Mouse (Mus musculus) forebrain, embryonic 11.5 days (tissue): ENCODE data around the gene 4930518I15Rik. TPM values are rescaled to one million over a fixed set of nuclear protein-coding genes. Genes with fewer than 3 reads are reported as not detected.

ENCODE experiments used
- ATAC-seq: fragments of 200-750 bp; cut with Nextera tagmentation; replicated peaks from 2 replicates; pipeline ENCODE4 v1.8.0; 2017; ENCODE audit warnings: moderate TSS enrichment; ENCODE audit not compliant: low FRiP score
- DNase-seq: peaks from one replicate; pipeline ENCODE4 v3.0.0-alpha.2; 2017; ENCODE audit warnings: low spot score
- H3K27ac ChIP-seq: fragments of 300-500 bp; sonication (generic); 2 replicates; pipeline ENCODE4 v1.5.1; 2014; ENCODE audit warnings: low read depth, low read length
- H3K27me3 ChIP-seq: fragments of 300-500 bp; sonication (generic); 2 replicates; pipeline ENCODE4 v1.6.1; 2014; ENCODE audit warnings: mild to moderate bottlenecking, low read length, mixed read lengths; ENCODE audit not compliant: control insufficient read depth, insufficient read depth
- H3K36me3 ChIP-seq: fragments of 300-500 bp; sonication (generic); 2 replicates; pipeline ENCODE4 v1.6.1; 2014; ENCODE audit warnings: mild to moderate bottlenecking, low read length, moderate library complexity, mixed read lengths; ENCODE audit not compliant: control insufficient read depth, insufficient read depth
- H3K4me1 ChIP-seq: fragments of 300-500 bp; sonication (generic); replicated peaks from 2 replicates; pipeline ENCODE4 v1.6.1; 2014; ENCODE audit warnings: low read length, mixed read lengths; ENCODE audit not compliant: control insufficient read depth, insufficient read depth
- H3K4me2 ChIP-seq: fragments of 300-500 bp; sonication (generic); 2 replicates; pipeline ENCODE4 v1.6.1; 2014; ENCODE audit warnings: low read depth, mild to moderate bottlenecking, low read length, moderate library complexity, mixed read lengths; ENCODE audit not compliant: severe bottlenecking
- H3K4me3 ChIP-seq: fragments of 300-500 bp; sonication (generic); 2 replicates; pipeline ENCODE4 v1.5.1; 2014; ENCODE audit warnings: low read depth, low read length
- H3K9ac ChIP-seq: fragments of 300-500 bp; sonication (generic); 2 replicates; pipeline ENCODE4 v1.6.1; 2014; ENCODE audit warnings: low read length
- H3K9me3 ChIP-seq: fragments of 300-500 bp; sonication (generic); 2 replicates; pipeline ENCODE4 v1.6.1; 2016; ENCODE audit warnings: low read length, mixed read lengths; ENCODE audit not compliant: control insufficient read depth
- WGBS: fragments of 180-500 bp; shearing (Covaris S2); extraction: QIAGEN DNeasy Blood & Tissue Kit; methylation state at CpG from one replicate; pipeline ENCODE4 v1.1.7; 2014; 5-methylcytosine and 5-hydroxymethylcytosine counted together
- polyA plus RNA-seq: library from polyadenylated mRNA; unstranded; fragments of >200 nt; fragmentation: Nextera tagmentation; extraction: Ambion mirVana; gene quantifications from 2 replicates; pipeline ENCODE4 v1.2.1, GENCODE M21; 2014

Gene 4930518I15Rik
- polyA plus RNA-seq, 1 experiment from 2014 or later, result 10.0 TPM

- ATAC-seq, result no peak
- Histone ChIP-seq H3K36me3 (no peaks in the 10 kb centered on the region), H3K4me1 (no peaks in the 10 kb centered on the region), H3K4me3 (no peak overlapping the region), H3K4me2 (no peak overlapping the region), H3K9me3 (no peaks in the 10 kb centered on the region), H3K27ac (no peak overlapping the region), H3K27me3 (no peaks in the 10 kb centered on the region), H3K9ac (no peak overlapping the region)
- no peak for DNase-seq
- 87% methylated on average over 9 of the region's 9 CpGs for WGBS
Measured at GRCm38 (mm10) chr2:156897034-156897433, 39.3 kb upstream of the 4930518I15Rik start.

GRCm38 (mm10) chr2:156896384-156896914 lies 38.7 kb upstream of the 4930518I15Rik start:
- ATAC-seq (no peak), DNase-seq (no peak)
- H3K9me3 ChIP-seq, result no peaks in the 10 kb centered on the region
- H3K36me3 ChIP-seq, result no peaks in the 10 kb centered on the region
- H3K9ac ChIP-seq, result no peak overlapping the region
- no peaks in the 10 kb centered on the region for H3K4me1 ChIP-seq
- no peak overlapping the region for H3K4me3 ChIP-seq
- no peaks in the 10 kb centered on the region for H3K27me3 ChIP-seq
- no peak overlapping the region for H3K4me2 ChIP-seq
- 83% methylated on average over 9 of the region's 9 CpGs for WGBS
- no peak overlapping the region for H3K27ac ChIP-seq

GRCm38 (mm10) chr2:156894496-156895265 lies 36.9 kb upstream of the 4930518I15Rik start:
- no peaks in the 10 kb centered on the region for H3K4me1 ChIP-seq
- H3K36me3 ChIP-seq, result no peaks in the 10 kb centered on the region
- no peak overlapping the region for H3K4me2 ChIP-seq
- H3K27me3 ChIP-seq, result no peaks in the 10 kb centered on the region
- H3K27ac ChIP-seq, result no peak overlapping the region
- no peak overlapping the region for H3K9ac ChIP-seq
- DNase-seq (no peak), ATAC-seq (no peak)
- no peak overlapping the region for H3K4me3 ChIP-seq
- 86% methylated on average over 15 of the region's 15 CpGs for WGBS
- no peaks in the 10 kb centered on the region for H3K9me3 ChIP-seq

GRCm38 (mm10) chr2:156892821-156893220 lies 35.1 kb upstream of the 4930518I15Rik start:
- H3K27ac ChIP-seq, result no peak overlapping the region
- no peak overlapping the region for H3K4me2 ChIP-seq
- DNase-seq (no peak), ATAC-seq (no peak)
- no peak overlapping the region for H3K4me3 ChIP-seq
- no peaks in the 10 kb centered on the region for H3K27me3 ChIP-seq
- no peaks in the 10 kb centered on the region for H3K9me3 ChIP-seq
- no peak overlapping the region for H3K9ac ChIP-seq
- no peaks in the 10 kb centered on the region for H3K36me3 ChIP-seq
- WGBS, result 74% methylated on average over 6 of the region's 6 CpGs
- H3K4me1 ChIP-seq, result no peaks in the 10 kb centered on the region

GRCm38 (mm10) chr2:156892240-156892639 lies 34.5 kb upstream of the 4930518I15Rik start:
- WGBS, result 52% methylated on average over 3 of the region's 3 CpGs

GRCm38 (mm10) chr2:156888490-156888889 lies 30.7 kb upstream of the 4930518I15Rik start:
- no peak overlapping the region for H3K4me2 ChIP-seq
- no peak for DNase-seq
- no peaks in the 10 kb centered on the region for H3K4me1 ChIP-seq
- no peaks in the 10 kb centered on the region for H3K36me3 ChIP-seq
- no peak overlapping the region for H3K4me3 ChIP-seq
- no peak overlapping the region for H3K9ac ChIP-seq
- ATAC-seq, result no peak
- H3K9me3 ChIP-seq, result no peaks in the 10 kb centered on the region
- H3K27me3 ChIP-seq, result no peaks in the 10 kb centered on the region
- no peak overlapping the region for H3K27ac ChIP-seq
- WGBS, result 83% methylated on average over 3 of the region's 3 CpGs

More at GRCm38 (mm10) chr2:156892240-156892639, 34.5 kb upstream of the 4930518I15Rik start:
- ATAC-seq, result no peak
- no peak overlapping the region for H3K27ac ChIP-seq
- no peaks in the 10 kb centered on the region for H3K27me3 ChIP-seq
- DNase-seq, result no peak
- H3K9me3 ChIP-seq, result no peaks in the 10 kb centered on the region
- H3K4me1 ChIP-seq, result no peaks in the 10 kb centered on the region
- H3K36me3 ChIP-seq, result no peaks in the 10 kb centered on the region
- no peak overlapping the region for H3K4me2 ChIP-seq
- no peak overlapping the region for H3K9ac ChIP-seq
- H3K4me3 ChIP-seq, result no peak overlapping the region

GRCm38 (mm10) chr2:156887017-156887416 lies 29.3 kb upstream of the 4930518I15Rik start, which contains the start of gene Sla2:
Gene Sla2, minus strand, starts transcription at chr2:156887192.
- no peak for DNase-seq
- Histone ChIP-seq H3K27ac (no peak within 1 kb of the TSS), H3K9ac (no peak within 1 kb of the TSS), H3K4me1 (no peaks in the 10 kb centered on the region), H3K27me3 (no peaks in the 10 kb centered on the region), H3K9me3 (no peaks in the 10 kb centered on the region), H3K4me3 (no peak within 1 kb of the TSS), H3K4me2 (no peak within 1 kb of the TSS), H3K36me3 (no peaks in the 10 kb centered on the region)
- 72% methylated on average over 6 of the region's 6 CpGs for WGBS
- ATAC-seq, result no peak

- no peaks in the 10 kb centered on the region for H3K27me3 ChIP-seq
- no peak overlapping the region for H3K27ac ChIP-seq
- 82% methylated on average over 10 of the region's 10 CpGs for WGBS
- no peaks in the 10 kb centered on the region for H3K4me1 ChIP-seq
- DNase-seq (no peak), ATAC-seq (no peak)
- H3K9ac ChIP-seq, result no peak overlapping the region
- H3K4me3 ChIP-seq, result no peak overlapping the region
- no peaks in the 10 kb centered on the region for H3K36me3 ChIP-seq
- H3K9me3 ChIP-seq, result no peaks in the 10 kb centered on the region
- H3K4me2 ChIP-seq, result no peak overlapping the region
Measured at GRCm38 (mm10) chr2:156886084-156886631, 28.4 kb upstream of the 4930518I15Rik start.
